Mouse (Mus musculus) kidney, postnatal 25 days (tissue): ENCODE data around the gene Id3.
"Not testable (repeated sequence)": the region's sequence is repeated elsewhere in the genome, so short reads cannot be mapped to it uniquely, and the experiment has no call there.

Experiments
- DNase-seq, 2 experiments: peaks; one replicate each; pipeline ENCODE4 v3.0.0; 2021; ENCODE audit warnings: mixed read lengths in 2 of 2

Gene Id3

DNA sequence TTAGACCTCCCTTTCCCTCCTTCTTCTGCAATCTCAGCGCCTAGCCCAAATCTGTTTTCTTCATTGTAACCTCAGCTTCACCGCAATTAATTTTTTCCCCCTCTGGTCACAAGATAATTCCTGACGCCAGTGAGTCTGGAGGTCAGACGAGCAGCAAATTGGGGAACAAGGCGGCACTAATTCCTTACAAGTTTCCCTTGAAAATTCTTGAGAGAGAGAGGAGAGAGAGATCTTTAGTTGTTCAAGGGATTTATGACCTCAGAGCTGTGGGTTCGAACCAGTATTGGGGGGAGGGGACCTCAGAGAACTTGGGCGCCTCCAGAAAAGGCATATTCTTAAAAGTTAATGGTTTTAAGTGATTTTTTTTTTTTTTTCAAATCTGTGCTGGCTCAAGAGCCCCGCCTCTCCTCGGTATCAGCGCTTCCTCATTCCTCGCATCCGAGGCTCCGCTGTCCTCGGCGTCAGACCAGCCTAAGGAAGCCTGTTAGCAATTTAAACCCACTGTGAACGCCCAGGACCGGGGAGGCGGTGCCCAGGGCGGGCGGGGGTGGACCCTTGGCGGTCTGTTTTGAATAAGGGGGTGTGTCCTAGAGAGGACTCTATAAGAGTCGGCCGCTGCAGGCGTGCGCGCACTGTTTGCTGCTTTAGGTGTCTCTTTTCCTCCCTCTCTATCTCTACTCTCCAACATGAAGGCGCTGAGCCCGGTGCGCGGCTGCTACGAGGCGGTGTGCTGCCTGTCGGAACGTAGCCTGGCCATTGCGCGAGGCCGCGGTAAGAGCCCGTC lies at the start of gene Id3:
Id3 (plus strand) TSS at position 305 of the 784 bp plus-strand sequence.
- peak; percentile 95 to 98 for DNase-seq

DNA sequence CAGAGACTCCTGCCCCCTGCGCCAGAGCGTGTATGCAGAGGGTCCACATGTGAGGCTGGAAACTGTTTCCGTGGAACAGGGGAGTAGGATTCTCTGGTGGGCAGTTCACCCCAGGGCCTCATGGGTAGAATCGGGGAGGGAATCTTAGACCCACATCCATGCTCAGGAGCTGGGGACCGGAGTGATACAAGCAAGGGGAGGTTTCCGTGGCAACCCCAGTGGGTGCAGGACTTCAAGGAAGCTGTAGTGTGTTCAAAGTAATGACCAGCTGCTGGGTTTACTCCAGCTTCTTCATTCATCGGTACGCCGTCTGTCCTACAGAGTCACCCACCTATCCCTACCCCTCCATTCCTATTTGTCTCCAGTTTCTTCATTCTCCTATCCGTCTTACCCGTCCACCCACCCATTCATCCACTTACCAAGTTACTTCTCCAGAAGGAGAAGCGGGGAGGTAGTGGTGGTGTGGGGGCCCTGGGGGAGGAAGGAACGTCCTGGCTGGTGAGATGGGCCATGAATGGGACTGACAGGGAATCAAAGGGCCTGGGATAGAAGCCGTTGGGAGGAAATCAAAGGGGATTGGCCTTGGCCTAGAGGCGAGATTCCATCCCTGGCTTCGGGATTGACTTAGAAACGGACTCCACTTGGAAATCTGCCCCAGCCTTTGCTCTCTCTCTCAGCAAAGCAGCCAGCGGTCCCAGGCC lies 48.6 kb upstream of the Id3 start:
- DNase-seq = no peak

DNA sequence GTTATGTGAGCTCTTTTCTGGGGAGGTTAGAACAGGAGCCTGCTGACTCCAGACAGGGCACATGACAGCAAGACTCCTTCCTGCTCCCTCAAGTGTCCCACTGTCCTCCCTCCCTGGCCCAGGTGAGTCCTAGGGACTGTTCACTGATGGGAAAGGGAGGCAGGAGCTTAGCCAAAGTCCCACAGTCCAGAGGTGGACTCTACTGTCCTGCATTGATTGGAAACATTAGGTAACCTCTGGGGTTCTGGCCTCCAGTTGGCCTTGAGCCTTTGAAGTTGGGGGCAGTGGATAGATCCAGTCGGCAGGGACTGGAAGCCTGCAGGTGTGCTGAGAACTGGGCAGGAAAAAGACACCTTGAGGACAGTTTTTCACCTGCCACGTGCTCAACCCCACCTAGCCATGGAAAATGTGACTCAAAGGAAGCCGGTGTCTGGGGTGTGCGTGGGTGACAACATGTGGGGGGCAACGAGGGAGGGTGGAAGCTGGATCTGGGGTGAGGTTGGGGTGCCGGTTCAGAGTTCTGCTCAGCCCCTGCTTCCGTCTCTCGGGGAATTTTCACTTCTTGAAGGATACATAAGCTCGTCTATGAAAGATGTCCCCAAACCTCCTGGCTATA lies 47.7 kb upstream of the Id3 start:
- no peak for DNase-seq

DNA sequence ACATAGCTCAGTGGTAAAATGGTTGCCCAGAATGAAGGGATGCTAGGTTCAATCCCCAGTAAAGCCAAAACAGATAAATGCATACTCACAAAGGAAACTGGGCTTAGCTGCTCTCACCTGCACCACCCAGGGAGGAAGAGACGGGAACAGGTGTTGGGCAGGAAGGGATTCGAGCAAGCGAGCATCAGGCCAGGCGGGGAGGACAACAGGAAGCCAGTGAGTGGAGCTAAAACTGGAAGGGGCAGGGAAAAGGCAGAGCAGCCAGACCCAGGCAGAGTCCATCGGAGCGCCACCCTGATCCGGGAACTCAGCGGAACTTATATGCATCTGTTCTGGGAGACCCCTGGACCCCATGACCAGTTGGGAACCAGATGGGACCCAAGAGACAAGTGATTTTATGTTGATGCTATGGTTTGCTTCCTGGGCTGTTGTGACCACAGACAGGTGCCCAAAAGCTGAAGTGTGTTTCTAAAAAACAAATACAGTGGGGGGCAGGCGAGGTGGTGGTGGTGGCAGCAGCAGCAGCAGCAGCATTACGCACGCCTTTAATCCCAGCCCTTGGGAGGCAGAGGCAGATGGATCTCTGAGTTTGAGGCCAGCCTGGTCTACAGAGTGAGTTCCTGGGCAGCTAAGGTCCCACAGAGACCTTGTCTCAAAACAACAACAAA lies 46.7 kb upstream of the Id3 start:
- no peak for DNase-seq

DNA sequence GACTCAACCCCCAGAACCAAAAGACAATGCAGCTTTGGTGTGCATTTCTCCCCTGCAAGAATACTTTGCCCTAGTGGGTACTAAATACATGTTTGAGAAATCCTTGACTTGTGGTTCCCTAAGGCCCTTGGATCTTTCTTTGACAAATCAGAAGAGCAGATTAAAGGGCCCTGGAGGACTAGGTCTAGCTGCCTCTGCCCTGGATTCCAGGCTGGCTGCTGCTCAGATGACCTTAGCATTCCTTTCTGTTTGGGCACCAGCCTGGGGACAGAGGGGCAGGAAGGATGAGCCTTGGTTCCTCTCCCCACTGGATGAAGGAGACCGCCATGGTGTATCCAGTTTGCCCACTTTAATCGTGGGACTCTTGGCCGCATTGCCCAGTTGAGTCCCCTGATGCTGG lies 44.9 kb upstream of the Id3 start:
- DNase-seq = no peak

DNA sequence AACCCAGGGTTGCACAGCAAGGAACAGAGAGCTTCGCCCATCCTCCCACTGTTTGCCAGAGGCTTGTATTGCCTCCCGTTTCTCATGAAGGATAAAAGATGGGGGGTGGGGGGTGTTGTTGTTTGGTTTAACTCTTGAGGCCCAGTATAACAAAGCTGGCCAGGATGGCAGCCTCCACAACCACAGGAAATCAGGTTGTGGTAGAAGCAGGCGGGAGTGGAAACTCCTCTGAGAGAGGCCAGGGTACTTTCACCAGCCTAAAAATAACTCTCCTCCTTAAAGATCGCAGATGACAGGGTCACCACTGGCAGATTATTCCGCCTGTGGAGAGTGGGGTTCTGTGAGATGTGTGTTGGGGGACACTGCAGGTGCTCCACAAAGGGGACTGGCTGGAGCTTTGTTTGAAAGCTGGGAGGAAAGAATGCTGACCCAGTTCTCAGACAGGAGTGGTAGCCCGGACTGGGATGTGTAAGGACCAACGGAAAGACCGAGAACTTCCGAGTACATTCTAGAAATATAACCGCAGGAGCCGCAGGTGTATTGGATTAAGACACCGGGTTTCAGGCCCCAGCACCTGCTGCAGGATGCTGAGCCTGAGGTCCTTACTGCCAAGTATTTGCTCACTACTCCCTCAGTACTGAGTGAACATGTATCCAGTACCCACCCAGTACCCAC lies 42.8 kb upstream of the Id3 start:
- DNase-seq = no peak

DNA sequence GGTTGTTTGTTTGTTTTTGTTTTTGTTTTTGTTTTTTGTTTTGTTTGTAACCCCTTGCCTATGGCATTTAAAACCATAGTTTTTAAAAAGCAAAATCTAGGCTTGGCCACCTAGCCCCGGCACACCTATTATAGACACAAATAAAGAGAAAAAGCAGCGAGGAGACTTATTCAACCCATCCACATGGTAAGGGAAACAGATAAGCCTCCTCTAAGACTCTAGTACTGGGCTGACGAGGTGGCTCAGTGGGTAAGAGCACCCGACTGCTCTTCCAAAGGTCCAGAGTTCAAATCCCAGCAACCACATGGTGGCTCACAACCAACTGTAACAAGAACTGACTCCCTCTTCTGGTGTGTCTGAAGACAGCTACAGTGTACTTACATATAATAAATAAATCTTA lies 41.5 kb upstream of the Id3 start:
- not testable (repeated sequence) for DNase-seq

DNA sequence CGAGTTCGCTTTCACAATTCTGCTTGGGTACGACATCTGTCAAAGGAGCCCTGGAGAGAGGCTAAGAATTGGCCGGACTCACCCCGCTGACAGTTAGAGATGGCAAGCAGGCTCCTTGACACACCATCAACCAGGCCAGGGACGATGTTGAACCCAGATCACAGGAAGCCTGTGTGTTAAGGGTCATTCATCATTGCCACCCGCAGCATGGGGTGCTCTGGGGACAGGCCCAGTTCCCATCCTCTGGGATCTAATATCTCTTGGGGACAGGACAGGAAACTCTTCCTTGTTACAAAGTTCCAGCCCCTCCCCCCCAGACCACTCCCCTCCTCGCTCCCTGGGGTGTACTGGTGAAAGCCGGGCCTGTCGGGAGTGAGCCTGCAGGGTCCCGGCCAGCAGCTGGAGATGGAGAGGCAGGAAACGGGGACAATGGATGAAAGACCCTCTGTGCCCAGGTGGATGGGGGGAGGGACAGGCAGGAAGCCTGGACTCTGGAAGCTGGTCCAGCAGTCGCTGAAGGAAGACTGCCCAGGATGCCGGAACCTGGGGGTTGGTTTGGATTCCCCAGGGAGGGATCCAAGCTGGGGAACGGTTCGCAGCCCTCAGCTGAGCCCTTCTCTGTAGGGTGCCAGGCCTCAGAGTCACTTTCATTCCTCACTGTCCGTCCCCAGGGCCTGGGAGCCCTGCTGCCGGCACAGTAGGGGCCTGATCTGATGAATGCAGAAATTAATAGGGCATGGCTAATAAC lies 38.5 kb upstream of the Id3 start:
- peak; percentile 71 to 82 for DNase-seq

DNA sequence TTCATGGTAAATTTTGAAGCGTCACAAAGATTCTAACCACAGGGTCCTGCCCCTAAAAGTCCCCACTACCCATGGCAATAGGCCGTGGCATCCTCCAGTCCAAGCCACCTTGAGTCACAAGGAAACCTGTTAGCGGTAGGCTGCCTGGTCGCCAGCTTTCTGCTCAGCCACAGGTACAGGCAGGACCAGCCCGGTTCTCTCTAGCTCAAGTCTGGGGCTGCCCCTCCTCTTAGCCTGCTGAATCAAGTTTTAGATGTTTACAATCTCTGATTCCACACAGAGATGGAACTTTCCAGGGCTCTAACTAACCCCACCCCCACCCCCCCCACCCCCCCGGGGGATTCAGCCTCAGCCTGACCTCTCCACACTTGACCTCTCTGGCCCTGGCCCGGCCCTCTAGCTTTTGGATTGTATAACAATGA lies 36.4 kb upstream of the Id3 start:
- peak; percentile 70 to 88 for DNase-seq

DNA sequence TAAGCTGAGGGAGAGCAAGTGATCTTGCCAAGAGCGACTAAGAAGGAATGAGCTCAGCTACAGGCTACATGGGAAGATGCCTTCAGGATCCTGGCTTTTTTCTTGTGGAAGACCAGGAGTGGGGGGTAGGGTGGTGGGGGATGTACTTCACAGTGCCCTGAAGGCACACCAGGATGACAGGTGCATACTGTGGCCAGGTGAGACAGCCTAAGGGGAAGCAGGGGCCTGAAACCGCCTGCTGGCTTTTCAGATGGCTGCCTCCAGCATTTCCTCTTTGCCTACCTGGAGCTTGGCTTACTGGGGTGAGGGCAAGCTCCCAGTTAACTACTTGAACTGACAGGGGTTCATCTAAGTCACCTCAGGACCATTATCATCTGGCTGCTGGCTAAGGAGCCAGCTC lies 34.1 kb upstream of the Id3 start:
- DNase-seq = no peak

DNA sequence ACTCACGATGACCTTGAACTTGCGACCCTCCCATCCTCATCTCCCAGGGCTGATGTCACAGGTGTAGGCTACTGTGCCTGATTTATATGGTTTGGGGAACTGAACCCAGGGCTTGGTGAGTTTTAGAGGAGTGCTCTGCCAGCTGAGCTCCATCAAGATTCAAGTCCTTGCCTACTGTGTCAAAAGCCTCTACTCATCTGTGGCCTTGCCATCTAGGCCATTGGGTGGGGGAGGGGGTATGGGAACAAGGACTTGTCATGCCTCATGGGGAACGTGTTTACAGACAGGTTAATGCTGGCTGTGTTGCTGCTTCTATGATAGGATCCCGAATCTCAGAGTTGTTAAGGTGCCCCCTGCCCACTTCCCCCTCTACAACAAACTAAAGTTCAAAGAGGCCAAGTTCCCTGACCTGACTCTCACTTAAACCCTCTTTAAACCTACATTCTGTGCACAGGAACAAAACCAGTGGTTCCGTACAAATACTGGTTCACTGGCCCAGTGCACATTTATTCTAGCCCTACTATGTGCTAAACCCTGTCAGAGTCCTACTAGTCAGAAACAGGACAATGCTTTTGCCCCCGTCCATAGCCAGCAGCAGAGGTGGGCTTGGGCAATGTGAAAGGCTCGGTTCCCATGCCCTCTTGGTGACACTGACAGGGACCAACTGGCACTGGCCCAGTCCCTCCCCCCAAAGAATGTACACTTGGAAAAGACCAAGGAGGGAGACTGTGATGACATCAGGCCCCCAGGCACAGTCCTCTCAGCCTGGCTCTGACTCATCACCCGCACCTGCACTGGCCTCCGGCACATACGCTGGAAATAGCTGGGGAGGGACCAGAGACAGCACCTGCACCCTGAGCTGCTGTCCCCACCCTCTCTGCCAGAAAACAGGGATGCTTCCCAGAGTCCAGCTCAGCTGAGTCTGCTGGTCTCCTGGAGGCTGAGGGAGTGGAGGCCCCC lies 33.1 kb upstream of the Id3 start:
- no peak for DNase-seq

DNA sequence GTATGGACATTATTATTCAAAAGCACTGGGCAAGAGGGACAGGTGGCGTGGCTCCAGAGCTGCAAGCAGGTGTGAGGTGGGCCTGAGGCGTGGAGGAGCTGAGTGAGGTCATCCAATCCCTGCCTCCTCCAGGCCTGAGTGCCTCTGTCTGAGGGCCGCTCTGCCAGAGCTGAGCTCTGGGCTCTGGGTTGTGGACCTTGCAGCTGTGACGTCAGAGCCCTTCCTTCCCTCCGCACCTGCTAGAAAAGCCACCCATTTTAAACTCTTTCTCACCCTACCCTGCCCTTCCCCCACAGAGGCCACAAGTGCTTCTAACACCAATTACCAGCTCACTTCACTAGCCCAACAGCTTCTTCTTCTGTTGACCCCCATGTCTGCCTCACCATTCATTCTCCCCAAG lies 31.0 kb upstream of the Id3 start:
- no peak for DNase-seq

DNA sequence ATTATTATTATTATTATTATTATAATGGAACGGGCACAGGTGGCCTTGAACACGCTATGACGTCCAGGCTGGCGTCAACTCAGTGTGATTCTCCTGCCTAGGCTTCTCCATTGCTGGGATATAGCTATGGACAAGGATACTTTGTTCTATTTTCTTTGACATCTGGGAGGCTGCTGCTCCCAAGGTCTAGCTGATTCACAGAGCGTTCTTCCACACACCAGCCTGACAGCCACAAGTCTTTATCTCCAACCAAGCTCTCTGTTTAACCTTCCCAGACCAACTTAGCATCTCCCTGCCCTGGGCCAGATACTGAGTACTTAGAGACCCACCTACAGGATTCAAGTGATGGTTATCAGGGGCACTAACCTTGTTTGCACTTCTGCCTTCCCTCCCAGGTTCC lies 28.6 kb upstream of the Id3 start:
- no peak for DNase-seq

DNA sequence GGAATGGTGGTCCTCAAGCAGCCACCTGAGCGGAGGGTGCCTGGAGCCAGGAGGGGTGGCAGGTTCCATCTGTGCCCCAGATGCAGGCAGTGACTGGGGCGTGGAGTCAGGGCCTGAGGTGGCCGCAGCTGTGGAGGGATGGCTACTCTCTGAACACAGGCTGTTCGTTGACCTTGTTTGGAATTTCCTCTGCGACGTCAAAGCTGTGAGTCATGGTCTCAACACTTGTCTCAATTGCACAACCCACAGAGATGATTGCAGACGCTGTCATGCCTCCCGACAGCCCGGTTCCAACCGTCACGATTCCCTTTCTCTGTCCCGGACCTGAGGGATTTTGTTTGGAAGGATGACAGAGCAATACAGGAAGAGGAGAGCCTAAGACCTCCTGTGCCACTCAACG lies 26.3 kb upstream of the Id3 start:
- DNase-seq = peak; percentile 46 to 64

DNA sequence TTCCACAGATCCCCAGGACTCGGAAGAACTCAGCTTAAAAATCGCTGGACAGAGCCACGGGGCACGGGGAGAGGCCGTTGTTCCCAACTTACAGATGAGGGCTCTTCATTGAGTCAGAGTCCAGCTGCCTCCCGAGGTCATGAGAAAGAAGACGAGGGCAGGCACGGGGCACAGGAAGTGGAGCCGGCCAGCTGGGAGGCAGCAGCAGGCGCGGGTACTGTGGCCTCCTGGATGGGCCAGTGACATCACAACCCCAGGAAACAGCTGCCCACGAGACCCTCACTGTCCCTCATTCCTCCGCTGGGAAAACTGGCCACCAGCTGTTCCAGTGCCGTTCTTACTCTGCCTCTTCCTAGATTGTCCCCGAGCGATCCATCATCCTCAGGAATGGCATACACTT lies 23.3 kb upstream of the Id3 start:
- peak; percentile 41 to 78 for DNase-seq

DNA sequence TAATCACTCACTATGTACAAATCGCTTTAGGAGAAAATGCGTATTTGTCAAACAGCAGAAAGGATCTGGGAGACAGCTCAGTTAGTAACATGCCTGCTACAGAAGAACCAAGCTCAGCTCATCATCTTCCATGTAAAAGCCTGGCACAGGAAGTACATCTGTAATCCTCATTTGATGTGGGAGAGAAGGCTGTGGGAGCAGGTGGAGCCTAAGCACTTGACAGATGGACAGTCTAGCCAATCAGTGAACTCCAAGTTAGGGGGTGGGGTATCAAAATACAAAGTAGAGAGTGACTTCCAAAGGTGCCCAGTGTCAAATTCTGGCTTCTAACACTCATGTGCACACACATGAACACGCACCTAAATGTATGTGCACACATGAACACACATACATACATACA lies 22.1 kb upstream of the Id3 start:
- DNase-seq = no peak

DNA sequence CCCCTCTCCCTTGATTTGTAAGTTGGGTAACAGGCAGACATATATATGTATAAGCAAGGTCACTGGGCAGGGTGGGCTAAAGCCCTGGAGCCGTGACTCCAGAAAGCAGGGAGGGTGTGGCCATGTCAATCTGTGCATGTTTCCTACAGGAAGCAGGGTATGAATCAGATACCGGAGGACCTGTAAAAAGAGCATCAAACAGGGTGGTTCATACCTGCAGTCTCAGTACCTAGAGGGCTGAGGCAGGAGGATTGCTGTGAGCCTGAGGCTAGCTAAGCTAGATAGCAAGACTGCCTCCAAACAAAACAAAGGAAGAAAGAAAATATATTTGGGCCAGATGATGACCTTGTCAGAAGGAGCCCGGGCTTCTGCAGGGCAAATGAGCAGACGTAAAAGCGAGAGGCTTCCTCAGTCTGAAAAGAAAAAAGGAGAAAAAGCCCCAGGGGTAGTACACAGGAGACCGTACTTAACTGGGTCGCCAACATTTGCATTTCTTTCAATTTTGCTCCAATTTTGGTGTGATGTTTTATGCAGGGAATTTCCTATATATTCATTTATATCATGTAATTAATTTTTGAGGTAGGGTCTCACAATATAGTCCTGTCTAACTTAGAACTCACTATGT lies 21.3 kb upstream of the Id3 start:
- DNase-seq = no peak

DNA sequence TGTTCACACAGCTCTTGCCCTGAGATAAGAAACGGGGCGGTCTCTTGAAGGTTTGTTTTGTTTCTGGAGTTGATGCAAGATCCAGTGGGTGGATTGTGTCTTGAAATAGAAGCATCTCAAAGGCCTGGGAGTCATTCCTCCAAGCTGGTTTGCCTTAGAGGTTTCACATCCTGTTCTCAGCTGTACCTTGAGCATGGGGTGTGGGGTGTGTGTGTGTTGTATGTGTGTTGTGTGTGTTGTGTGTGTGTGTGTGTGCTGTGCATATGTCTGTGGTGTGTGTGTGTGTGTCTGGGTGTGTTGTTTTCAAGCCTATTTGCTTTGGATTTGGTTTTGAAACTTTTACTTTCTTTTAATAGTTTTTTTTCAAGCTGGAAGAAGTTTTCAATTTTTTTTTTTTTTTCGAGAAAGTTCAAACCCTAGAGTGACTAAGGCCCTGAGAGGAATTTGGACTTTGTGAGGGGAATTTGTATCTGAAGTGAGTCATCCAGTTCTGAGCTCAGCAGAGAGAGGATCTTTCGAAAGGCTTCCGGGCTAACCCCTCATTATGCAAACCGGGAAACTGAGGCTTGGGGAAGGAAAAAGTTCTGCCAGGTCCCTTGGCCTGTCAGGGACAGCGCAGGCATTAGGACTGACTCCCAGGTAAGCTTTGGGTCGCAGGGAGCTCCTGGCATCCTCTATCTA lies 20.0 kb upstream of the Id3 start:
- no peak for DNase-seq

DNA sequence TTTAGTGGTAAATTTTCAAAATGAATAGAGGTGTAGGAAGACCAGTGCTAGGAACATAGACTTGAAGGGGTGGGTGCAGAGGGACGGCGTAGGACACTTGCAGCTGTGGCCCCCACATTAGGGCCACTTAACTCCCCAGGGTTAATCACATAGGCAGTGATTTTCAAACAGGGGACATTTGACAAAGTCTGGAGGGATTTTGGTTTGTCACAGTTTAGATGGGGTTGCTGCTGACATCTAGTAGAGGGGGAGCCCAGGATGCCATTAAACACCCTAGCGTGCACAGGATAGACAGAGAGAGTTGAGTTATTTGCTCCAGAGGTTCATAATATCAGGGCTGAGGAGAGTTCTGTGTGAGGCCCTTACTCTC lies 19.5 kb upstream of the Id3 start:
- no peak for DNase-seq

DNA sequence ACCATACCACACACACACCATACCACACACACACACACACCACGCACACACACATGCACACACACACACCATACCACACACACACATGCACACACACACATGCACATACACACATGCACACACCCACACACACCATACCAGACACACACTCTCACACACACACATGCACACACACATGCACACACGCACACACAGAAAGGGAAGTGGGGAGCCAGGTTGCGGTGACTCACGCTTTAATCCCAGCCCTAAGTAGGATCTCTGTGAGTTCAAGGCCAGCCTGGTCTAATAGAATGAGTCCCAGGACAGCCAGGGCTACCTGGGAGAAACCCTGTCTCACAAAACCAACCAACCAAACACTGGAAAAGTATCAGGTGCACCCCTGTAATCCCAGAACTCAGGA lies 18.7 kb upstream of the Id3 start:
- no peak for DNase-seq
